Mouse (Mus musculus) layer of hippocampus, postnatal 36 days (tissue): Measurements from ENCODE around the gene Cgref1. TPM values are rescaled to one million over a fixed set of nuclear protein-coding genes. Genes with fewer than 3 reads are reported as not detected.
A peak's percentile ranks its signal among the peaks of the same experiment; 100 is the strongest.

Source experiments
- DNase-seq, 2 experiments: peaks; one replicate each; pipeline ENCODE4 v3.0.0; 2022
- total RNA-seq, 2 experiments: library from RNA; stranded (reverse); gene quantifications; 2 replicates each; pipeline ENCODE4 v1.2.3; 2021

The Cgref1 gene
- 10 to 100 TPM; 16.5 to 16.7 TPM for total RNA-seq

GRCm38 (mm10) chr5:30944956-30945781 lies at the start of gene Cgref1:
Gene Cgref1 (minus strand): TSS chr5:30945591.
- DNase-seq = peak; percentile 62 to 68

- no peak for DNase-seq
These were observed 48.7 kb upstream of the Cgref1 start for GRCm38 (mm10) chr5:30994074-30994473.

GRCm38 (mm10) chr5:30992980-30993676 lies 47.7 kb upstream of the Cgref1 start:
- DNase-seq = no peak

- peak in 1 of 2 experiments; percentile 8 for DNase-seq
These were observed 37.0 kb upstream of the Cgref1 start for GRCm38 (mm10) chr5:30982357-30982756.

GRCm38 (mm10) chr5:30974870-30975656 lies 29.7 kb upstream of the Cgref1 start:
- DNase-seq = no peak

GRCm38 (mm10) chr5:30969440-30969839 lies 24.0 kb upstream of the Cgref1 start:
- no peak for DNase-seq

- DNase-seq = no peak
These were observed 23.0 kb upstream of the Cgref1 start, which contains the start of gene Tcf23 for GRCm38 (mm10) chr5:30968416-30968815. Gene Tcf23 (plus strand): TSS chr5:30968662.

- no peak for DNase-seq
These were observed 20.8 kb upstream of the Cgref1 start for GRCm38 (mm10) chr5:30966189-30966588.

- no peak for DNase-seq
These were observed 18.5 kb upstream of the Cgref1 start for GRCm38 (mm10) chr5:30963916-30964315.

GRCm38 (mm10) chr5:30961545-30962505 lies 16.4 kb upstream of the Cgref1 start:
- DNase-seq = no peak

GRCm38 (mm10) chr5:30960814-30961213 lies 15.4 kb upstream of the Cgref1 start:
- no peak for DNase-seq

GRCm38 (mm10) chr5:30959966-30960501 lies 14.6 kb upstream of the Cgref1 start, which contains the start of gene Preb:
Gene Preb (minus strand): TSS chr5:30960361.
- peak; percentile 99 for DNase-seq

- no peak for DNase-seq
These were observed 13.9 kb upstream of the Cgref1 start for GRCm38 (mm10) chr5:30959198-30959854.

GRCm38 (mm10) chr5:30957891-30958290 lies 12.5 kb upstream of the Cgref1 start:
- no peak for DNase-seq

- no peak for DNase-seq
These were observed 10.4 kb upstream of the Cgref1 start for GRCm38 (mm10) chr5:30955751-30956150.

GRCm38 (mm10) chr5:30954556-30954955 lies 9.2 kb upstream of the Cgref1 start:
- no peak for DNase-seq

- DNase-seq = no peak
These were observed 8.7 kb upstream of the Cgref1 start for GRCm38 (mm10) chr5:30954065-30954464.

- DNase-seq = no peak
These were observed 7.2 kb upstream of the Cgref1 start for GRCm38 (mm10) chr5:30952551-30952950.

GRCm38 (mm10) chr5:30951706-30952105 lies 6.3 kb upstream of the Cgref1 start:
- DNase-seq = no peak

- DNase-seq = no peak
These were observed 5.5 kb upstream of the Cgref1 start for GRCm38 (mm10) chr5:30950922-30951321.

- DNase-seq = no peak
These were observed 5.1 kb upstream of the Cgref1 start for GRCm38 (mm10) chr5:30950451-30950850.
